Mouse (Mus musculus) granulocyte monocyte progenitor cell, adult 5-6 weeks (primary cell): ENCODE measurements around the gene Gng11. TPM values are rescaled to one million over a fixed set of nuclear protein-coding genes. Genes with fewer than 3 reads are reported as not detected.

Experiments used
- total RNA-seq, 2 experiments: library from RNA; stranded (forward) in 1 of 2; stranded (reverse) in 1 of 2; fragments of 200-712, 200-1000 nt in 1 of 2; fragments of >200 nt in 1 of 2; fragmentation: Nextera tagmentation in 1 of 2; gene quantifications; 2 replicates each; pipeline ENCODE4 v1.2.3; 2014 to 2017

Gng11 gene
- total RNA-seq, 2 experiments from 2014 or later, result 4.8 to 6.1 TPM

Other genes with a start within 250 kb of the Gng11 start
- gene Calcr, start 239.2 kb upstream of the Gng11 start, total RNA-seq (2014; fragmentation: Nextera tagmentation), result not detected in 2 replicates
- gene Calcr, start 239.2 kb upstream of the Gng11 start, total RNA-seq (2017), result not detected in 2 replicates
- 1.3 TPM in 1 of 2 replicates, not detected in the other for gene Tfpi2, start 15.0 kb upstream of the Gng11 start, total RNA-seq (2014; fragmentation: Nextera tagmentation)
- gene Tfpi2, start 15.0 kb upstream of the Gng11 start, total RNA-seq (2017), result 0.73 and 3.3 TPM in 2 replicates
- not detected in 2 replicates for gene Gngt1, start 10.1 kb upstream of the Gng11 start, total RNA-seq (2014; fragmentation: Nextera tagmentation)
- gene Gngt1, start 10.1 kb upstream of the Gng11 start, total RNA-seq (2017), result not detected in 2 replicates
- gene Bet1, start 83.1 kb downstream of the Gng11 start, total RNA-seq (2014; fragmentation: Nextera tagmentation), result 69.6 and 77.8 TPM in 2 replicates
- 82.8 and 99.8 TPM in 2 replicates for gene Bet1, start 83.1 kb downstream of the Gng11 start, total RNA-seq (2017)